Mouse (Mus musculus) embryonic fibroblast, embryonic 13.5 days (primary cell): ENCODE results near the gene Csnk1d.

ENCODE experiments used
- CTCF ChIP-seq: IDR thresholded peaks from 2 replicates; pipeline ENCODE4 v1.5.1; 2011; ENCODE audit warnings: mild to moderate bottlenecking, control low read depth, low read length, moderate library complexity, borderline replicate concordance; ENCODE audit not compliant: insufficient read depth
- POLR2A ChIP-seq: IDR thresholded peaks from 2 replicates; pipeline ENCODE4 v1.6.1; 2011; ENCODE audit warnings: low read depth, mild to moderate bottlenecking, control low read depth, low read length, moderate library complexity

GRCm38 (mm10) chr11:120950281-120951202, 40.6 kb downstream of the Csnk1d start:
- TF ChIP-seq POLR2A (peak; percentile 47), CTCF (no peak)
